Mouse (Mus musculus): ENCODE measurements around the gene Ltbp4. TPM values are rescaled to one million over a fixed set of nuclear protein-coding genes. Genes with fewer than 3 reads are reported as not detected.
A peak's percentile ranks its signal among the peaks of the same experiment; 100 is the strongest.

Ltbp4 gene
- total RNA-seq (2021): 100 to 1,000 TPM; 238 to 255 TPM

DNA sequence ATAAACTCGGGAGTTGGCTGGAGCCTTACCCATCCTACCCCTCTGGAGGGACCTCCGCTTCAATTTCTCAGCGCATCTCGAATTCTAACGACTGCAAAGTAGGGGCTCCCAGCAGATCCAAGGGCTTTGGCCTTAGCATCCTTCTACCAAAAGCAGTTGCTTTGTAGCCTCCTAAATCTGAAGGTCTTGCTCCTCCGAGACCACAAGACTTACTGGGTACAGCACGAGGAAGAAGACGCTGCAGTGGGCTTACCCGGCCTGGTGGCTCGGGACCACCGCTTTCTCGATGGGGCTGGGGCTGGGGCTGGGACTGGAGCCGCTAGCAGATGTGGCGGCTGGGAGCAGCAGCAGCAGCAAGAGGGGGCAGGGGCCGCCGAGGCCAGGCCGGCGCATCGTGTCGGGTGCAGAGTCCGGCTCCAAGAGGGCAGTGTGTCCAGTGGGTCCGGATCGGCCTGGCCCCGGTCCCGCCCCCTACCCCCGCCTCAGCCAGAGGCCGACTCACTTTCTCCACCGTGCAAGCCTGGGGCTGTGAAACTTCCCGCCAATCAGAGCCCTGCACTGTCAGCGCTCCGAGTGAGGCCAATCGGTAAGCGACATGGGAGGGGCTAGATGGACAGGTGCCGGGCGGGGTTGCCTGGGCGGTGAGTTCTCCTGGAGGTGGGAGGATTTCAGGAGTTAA lies at the start of gene Ltbp4:
Gene Ltbp4 (minus strand): TSS at position 518 of the 679 bp plus-strand sequence.
- DNase-seq: peak; percentile 51

DNA sequence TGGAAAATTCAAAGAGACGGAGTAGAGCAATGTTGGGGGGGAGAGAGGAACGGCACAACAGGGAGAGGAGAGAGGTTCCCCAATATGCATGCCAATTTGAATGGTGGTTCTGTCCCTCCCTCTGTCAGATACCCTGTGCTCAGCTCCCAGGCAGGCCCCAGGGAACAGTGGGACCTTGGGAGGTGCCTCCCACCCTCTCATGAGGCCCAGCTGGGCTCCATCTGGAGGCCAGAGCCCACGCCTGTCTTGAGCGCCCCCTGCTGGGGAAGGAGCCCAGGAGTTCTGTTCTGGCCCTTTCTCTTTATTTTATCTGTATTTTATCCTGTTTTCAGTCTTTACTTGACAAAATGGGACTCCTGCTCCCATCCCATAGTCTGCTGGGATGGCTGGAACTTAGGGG lies 47.2 kb upstream of the Ltbp4 start:
- peak; percentile 74 for DNase-seq

DNA sequence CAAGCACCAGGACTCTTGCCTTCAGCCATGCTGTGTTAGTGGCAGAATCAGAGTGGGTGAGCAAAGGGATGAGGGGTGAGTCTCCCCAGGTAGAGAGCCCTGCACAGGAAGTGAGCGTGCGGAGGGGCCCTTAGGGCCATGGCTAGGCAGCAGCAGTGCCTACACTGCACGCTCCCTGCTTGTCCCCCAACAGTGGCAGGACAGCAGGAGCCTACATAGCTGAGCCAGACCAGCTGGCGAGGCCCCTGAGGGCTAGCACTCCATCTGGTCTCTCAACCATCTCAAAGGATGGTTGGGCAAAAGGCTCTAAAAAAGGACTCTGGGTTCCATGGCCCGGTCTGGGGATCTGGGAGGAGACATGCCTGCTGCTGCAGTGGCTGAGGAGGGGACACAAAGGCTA lies 46.6 kb upstream of the Ltbp4 start:
- DNase-seq: no peak

DNA sequence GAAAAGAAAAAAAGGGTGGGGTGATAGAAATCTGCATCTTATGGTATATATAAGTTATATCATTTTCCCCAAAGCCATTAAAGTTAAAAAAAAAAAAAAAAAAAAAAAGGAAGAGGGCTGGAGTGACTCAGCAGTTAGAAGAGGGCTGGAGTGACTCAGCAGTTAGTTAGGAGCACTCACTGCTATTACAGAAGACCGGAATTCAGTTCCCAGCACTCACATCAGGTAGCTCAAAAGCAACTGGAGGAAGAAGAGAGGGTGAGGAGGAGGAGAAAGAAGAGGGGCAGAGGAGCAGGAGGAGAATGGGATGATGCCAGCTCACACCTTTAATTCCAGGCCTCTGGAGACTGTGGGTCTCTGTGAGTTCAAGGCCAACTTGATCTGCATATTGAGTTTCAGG lies 45.7 kb upstream of the Ltbp4 start:
- DNase-seq: no peak

DNA sequence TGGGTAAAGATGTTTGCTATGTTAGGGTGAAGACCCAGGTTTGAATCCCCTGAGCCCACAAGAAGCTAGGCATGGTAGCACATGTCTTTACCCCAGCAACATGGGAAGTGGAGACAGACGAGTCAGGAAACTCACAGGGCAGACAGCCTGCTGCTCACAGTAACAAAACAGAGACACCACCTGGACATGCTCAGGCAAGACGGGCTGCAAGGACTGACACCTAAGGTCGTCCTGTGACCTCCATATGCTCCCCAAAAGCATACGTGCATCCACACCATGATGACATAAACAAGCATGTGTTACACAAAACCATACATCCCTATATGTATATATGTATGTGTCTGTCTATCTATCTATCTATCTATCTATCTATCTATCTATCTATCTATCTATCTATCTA lies 44.1 kb upstream of the Ltbp4 start:
- no peak for DNase-seq

DNA sequence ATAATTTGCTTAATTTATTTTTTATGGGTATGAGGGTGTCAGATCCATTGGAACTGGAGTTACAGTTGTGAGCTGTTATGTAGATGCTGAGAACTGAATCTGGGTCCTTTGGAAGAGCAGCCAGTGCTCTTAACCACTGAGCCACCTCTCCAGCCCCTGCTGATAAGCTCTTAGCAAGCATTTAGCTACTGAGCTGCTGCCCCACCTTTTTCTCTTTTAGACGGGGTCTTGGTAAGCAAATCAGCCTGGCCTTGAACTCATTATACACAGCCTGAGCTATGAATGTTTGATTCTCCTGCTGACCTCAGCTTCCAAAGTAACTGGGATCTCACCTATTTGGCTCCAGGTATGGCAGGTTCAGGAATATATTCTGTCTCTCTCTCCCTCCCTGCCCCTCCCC lies 43.5 kb upstream of the Ltbp4 start:
- DNase-seq: no peak

DNA sequence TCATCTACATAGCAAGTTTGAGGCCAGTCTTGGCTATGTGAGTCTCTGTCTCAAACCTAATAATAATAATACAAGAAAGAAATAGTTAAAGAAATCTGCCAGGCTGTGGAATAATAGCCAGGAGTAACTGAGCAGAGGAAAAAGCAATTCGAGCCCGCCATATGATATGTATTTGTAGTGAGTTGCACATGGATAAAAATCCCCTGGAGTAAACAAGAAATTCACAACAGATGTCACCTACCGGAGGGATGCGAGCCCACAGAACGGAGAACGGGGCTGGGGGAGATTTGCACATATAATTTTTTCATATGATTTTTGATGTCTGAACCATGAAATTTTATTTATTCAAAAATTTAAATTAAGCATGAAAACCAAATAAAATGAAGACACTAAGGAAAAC lies 42.3 kb upstream of the Ltbp4 start:
- no peak for DNase-seq

DNA sequence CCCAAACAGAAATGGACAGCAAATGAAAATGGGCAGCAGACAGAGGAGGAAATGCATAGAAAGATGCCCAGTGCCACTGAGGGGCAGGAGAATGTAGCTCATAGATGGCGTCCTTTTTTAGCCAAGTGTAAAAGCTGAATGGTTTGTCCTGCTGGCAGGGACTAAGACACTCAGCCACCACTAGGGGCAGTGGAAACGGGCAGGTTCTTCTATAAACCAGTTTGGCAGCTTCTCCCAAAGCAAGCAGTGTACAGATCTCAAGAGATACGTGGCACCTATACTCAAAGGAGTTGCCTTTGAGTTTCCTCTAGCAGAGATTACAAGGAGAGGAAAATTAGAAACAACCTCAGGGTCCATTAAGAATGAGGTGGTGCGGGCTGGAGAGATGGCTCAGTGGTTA lies 40.9 kb upstream of the Ltbp4 start:
- no peak for DNase-seq

DNA sequence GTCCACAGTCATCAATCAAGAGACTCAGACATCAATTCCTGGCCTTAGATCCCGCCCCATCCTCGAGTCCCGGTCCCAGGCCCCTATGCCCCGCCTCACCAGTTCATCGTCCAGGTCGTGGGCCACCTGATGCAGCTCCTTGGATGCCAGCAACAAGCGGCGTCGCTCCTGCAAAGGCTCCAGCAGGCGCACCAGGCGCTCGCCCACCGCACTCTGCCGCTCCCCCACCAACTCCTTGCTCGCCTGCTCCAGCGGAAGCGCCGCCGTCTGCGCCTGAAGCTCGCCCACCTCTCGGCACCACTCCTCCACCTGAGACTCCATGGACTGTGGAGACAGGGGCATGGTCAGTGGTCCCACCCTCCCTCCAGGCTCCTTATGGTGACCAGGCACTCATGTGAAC lies 37.8 kb upstream of the Ltbp4 start:
- DNase-seq: no peak

DNA sequence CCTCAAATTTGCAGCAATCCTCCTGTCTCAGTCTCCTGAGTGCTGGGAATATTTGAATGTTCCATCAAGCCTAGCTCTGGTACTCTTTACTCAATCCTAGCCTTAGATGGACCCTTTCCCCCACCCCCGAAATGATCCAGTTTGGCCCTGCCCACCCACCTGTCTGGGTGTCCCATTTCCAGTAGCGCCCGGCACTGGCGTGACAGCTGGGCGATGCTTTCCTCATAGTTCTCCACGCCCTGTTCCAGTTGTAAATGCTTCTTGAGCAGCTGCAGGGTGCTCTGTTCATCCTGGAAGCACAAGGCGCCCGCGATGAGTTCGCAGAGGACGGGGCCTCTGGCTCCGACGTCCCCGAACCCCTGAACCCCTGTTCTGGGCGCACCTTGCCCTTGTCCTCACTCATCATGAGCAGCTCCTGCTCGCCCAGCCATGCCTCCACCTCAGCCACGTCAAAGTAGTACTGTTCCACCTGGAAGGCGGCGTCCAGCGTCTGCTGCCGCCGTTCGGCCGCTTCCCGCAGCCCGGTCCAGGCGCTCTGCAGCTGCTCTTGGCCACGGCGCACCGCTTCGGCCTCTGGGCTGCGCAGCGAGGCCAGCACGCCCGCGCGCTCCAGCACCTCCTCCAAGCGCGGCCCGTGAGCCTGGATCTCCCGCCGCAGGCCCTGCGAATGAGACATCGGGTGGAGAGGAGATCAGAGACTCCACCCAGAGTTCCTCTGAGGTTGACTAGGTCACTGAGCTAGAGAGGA lies 34.4 kb upstream of the Ltbp4 start:
- DNase-seq: no peak

DNA sequence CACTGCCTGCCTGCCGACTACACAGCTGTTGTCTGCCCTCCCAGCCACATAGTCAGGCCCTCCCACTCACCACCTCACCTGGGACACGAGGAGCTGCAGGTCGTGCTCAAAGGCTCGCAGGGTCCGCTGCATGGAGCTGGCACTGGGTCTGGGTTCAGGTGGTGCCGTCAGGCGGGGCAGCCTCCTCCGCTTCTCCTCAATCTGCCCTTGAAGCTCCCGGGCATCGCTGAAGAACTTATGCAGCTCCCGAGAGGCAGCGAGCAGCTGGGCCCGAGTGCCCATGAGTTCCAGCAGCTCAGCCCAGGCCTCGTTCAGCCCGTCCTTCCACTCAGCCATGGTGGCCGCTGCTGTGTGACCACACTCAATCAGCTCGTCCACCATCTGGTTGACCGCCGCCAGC lies 31.6 kb upstream of the Ltbp4 start:
- no peak for DNase-seq

DNA sequence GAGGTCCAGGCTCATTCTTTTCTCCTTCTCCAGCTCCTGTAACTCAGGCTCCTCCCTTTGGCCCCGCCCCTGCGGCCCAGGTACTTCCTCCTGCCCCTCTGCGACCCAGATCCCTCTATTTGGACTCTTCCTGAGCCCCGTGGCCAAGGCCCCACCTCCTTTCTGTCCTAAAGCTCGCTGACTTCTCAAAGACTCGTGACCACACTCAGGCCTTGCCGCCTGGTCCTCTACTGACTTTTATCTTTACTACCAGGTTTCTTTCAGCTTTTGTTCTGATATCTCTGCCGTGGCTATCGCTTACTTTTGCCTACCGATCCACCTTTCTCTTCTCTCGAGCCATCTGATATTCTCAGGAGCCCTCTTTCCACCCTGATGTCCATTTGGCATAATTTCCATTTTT lies 30.5 kb upstream of the Ltbp4 start:
- no peak for DNase-seq

DNA sequence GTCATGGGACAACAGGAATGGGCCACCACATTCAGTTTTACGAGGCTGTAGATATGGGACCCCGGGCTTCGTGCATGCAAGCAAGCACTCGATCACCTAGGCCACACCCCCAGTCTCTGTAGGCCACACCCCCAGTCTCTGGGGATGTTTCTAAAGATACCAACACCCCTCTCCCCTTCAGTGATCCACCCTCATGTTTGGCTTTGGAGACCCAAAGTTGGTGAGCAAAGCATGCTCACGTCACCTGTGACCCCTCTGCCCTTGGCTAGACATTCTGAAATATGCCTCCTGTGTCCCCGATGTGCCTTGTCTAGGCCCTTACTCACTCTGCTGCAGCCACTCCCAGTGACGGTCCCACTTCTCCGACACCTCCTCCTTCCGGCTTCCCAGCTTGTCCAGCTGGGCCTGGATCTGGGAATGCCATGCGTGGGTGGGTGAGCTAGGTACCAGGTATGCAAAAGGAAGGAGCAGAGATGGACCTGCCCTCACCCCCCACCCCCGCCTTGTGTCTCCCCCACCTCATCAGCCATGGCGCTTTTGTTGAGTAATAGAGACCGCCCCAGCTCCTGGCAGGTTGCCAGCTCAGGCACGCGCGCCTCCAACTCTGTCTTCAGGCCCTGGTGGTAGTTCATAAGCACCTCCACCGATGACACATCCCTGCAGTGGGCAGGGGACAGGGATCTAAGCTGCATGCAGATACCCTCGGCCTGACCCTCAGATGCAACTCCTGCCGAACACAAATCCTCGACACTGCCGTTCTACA lies 28.8 kb upstream of the Ltbp4 start:
- DNase-seq: no peak

DNA sequence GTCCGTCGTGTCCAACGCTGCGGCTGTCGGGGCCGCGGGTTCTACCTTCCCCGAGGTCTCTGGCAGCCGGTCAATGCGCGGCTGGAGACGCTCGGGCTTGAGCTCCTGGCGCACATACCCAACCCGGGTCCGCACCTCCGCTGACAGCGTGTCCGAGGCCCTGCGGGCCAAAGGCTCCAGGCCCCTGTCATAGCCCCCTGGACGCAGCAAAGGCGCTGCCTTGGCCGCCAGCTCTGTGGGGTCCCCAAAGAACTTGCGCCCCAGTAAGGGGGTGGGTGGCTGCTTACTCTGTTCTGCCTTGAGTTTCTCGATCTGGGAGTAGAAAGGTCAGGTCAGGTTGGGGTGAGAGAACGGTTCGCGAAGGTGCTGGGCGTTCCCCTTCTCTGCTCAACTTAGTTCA lies 26.9 kb upstream of the Ltbp4 start:
- no peak for DNase-seq

DNA sequence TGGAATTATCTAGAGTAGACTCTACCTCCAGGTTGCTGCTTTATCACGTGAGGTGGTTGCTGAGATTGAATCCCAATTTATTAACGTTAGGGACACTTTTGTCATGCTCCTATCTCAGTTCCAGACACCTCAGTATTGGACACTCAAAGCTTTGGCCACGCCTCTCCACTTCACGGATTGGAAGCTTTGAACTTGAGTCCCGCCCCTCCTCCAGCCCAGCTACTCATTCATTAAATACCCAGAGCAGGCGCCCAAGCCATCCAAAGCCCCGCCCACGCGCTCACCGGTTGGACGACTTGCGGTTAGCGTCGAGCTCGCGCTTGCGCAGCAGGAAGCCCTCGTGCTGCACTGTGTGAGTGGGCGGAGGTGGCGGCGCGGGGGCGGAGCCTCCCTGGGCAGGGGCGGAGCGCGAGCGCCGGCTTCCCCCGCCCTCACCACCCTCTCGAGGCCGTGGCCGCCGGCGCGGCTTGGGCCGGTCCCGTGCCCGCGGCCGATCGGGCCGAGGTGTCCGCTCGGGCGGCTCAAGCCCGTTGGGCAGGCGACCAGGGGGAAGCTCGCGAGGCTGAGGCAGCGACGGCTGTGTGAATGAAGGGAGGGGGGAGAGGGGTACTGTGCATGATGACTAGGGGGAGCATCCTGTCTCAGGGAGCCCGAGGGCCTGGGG lies 23.9 kb upstream of the Ltbp4 start:
- peak; percentile 99 for DNase-seq

DNA sequence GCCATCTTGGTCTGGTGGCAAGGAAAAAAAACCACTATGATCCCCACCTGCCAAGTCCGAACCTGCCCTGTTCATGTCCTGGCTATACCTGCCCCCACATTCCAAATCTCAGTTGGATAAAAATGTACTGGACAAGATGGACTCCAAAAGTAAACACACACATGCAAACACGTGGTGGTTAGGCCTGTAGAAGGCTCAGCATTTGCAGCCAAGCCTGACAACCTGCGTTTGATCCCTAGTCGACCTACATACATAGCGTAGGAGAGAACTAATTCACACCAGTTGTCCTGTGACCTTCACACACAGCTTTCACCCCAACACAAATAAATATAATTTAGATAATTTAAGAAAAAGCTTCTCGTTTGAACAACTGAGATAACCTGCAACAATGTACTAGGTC lies 23.3 kb upstream of the Ltbp4 start:
- no peak for DNase-seq

DNA sequence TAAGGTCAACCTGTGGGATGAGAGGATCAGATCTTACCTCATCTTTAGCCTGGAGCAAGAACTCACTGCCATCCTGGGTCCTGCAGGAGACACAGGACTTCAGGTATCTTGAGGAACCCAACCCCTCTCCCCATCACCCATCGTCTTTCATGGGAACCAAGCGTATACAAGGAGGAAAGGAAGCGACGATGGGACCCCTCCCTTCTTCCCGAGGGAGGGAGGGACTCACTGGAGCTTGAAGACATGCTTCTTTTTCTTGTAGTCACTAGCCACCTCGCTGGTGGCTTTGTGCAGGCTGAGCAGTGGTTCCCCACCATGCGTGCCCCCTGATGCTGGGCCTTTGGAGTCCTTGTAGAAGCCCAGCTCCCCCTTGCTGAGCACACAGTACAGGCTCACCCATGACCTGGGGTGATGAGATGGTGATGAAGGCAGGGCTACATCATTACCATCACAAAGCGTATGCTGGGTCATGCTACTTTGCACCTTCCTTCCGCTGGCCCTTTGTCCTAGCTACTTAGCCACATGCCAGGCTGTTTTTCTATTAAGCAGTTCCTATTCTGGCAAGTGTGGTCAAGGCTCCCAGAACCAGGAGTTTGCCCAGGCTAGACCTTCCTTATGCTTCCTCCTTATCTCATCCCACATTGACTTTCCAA lies 22.3 kb upstream of the Ltbp4 start:
- no peak for DNase-seq

DNA sequence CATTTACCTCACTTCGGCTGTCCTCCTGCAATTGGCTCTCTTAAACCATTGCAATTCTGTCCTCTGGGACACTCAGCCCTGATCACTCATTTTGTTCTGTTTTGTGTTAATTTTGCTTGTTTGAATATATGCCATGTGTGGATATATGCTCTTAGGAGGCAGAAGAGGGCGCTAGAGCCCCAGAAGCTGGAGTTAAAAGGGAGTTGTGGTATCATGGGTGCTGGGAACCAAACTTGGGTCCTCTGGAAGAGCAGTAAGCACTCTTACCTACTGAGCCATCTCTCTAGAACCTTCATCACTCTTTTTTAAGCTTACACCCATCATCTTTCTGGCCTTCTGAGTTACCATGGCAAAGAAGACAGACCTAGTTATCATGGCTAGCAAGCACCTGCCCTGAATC lies 21.7 kb upstream of the Ltbp4 start:
- no peak for DNase-seq

DNA sequence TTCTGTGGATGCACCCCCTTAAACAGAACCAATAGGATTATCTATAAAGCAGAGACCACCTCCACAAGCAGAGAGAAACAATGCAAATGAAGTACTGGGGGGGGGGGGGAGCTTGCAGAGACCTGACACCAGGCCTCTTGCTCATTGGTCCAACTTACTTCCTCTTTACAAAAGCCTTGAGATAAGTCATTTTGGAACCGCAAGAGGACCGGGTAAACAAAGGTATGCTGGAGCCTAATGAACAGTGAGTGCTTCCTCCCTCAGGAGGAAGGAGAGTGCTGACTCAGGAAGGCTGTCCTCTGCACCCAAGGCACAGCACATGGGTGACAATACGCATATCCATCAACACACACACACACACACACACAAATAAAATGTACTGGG lies 20.1 kb upstream of the Ltbp4 start:
- DNase-seq: no peak

DNA sequence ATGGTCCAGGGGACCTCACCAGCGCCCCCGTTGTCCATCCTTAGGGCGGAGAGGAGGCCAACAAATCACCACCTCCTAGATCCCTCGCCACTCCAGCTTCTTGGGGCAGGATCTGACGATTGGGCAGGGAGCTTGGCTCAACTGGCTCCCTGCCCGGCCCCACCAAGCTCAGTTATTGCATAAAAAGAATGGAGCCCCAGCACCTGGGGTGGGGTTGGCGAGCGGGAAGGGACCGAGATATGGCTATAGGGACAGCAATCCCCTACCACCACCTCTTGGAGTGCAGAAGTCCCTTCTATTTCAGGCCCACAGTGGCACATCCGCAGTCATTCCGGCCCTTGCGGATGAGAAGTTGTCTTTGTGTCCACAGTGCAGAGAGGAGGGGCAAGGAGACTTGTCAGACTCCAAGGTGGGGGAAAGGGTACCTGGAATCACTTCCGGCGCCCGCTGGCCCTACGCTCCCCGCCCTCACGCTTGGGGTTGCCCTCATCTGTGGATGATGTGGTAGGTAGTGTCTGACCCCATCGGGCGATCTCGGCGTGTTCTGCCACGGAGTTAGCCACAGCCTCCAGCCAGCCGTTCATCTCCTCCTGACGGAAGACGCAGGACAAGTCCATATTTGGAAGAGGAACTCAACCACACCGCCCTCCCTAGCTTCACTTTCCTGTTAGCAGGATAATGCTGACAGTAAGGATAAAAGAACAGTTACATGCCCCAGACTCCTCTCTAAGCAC lies 19.5 kb upstream of the Ltbp4 start, which contains the start of gene Gm20479:
Gene Gm20479 (minus strand): TSS at position 559 of the 734 bp plus-strand sequence.
- no peak for DNase-seq

DNA sequence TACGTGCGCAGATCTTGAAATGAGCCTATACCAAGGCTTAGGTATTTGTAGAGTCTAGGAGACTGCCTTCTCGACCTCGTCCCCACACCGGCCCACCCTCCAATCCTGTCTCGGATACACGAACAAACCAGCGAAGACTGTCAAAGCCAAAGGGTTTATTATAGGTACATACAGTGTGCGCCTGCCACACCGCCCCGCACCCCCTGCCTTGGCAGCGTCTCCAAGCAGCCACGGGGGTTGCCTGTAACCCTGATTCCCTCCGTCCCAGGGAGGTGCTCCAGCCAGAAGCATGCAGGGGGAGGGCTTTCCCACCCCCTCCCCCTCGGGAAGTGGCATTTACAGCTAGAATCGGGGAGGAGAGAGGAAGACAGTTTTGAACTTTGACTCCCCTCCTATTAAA lies 18.8 kb upstream of the Ltbp4 start:
- peak; percentile 51 for DNase-seq

DNA sequence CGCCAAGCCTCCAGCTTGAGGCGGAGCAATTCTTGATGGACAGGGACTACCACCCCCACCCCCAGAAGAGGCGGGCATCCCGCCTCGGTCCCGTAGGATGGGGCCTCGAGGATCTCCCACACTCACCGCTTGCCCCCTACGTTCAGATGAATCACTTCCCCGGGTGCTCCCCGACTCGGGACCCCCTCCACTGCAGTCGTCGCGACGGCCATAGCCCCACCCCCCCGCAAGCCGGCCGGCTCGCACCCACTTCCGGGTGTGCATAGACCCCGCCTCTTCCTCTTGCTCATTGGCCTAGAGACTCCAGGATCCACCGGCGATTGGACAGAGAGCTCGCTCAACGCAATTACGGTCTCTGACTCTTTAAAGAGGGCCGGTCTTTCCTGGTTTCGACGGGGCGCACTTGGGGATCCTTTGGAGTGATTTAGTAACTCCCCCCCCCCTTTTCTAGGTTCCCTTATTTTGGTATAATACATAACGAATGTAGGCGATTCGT lies 18.3 kb upstream of the Ltbp4 start, which contains the start of gene Shkbp1:
Gene Shkbp1 (minus strand): TSS at position 275 of the 496 bp plus-strand sequence.
- peak; percentile 89 for DNase-seq

Data from heart, postnatal 4 days (tissue).